Mouse (Mus musculus) heart, embryonic 16.5 days (tissue): ENCODE results near the gene Actrt2. TPM values are rescaled to one million over a fixed set of nuclear protein-coding genes. Genes with fewer than 3 reads are reported as not detected.

Experiments
- ATAC-seq: fragments of 200-750 bp; cut with Nextera tagmentation; replicated peaks from 2 replicates; pipeline ENCODE4 v1.8.0; 2017; ENCODE audit warnings: moderate number of reproducible peaks; ENCODE audit not compliant: insufficient read depth, low FRiP score; ENCODE audit errors: extremely low read depth
- H3K27ac ChIP-seq: fragments of 300-500 bp; sonication (generic); 2 replicates; pipeline ENCODE4 v1.5.1; 2014; ENCODE audit warnings: mild to moderate bottlenecking, low read length, control low read depth, moderate library complexity
- H3K27me3 ChIP-seq: fragments of 300-500 bp; sonication (generic); 2 replicates; pipeline ENCODE4 v1.6.1; 2014; ENCODE audit warnings: low read length, mixed read lengths; ENCODE audit not compliant: control insufficient read depth, insufficient read depth
- H3K36me3 ChIP-seq: fragments of 300-500 bp; sonication (generic); 2 replicates; pipeline ENCODE4 v1.6.1; 2014; ENCODE audit not compliant: control insufficient read depth, insufficient read depth
- H3K4me1 ChIP-seq: fragments of 300-500 bp; sonication (generic); 2 replicates; pipeline ENCODE4 v1.6.1; 2014; ENCODE audit warnings: low read length, mixed read lengths; ENCODE audit not compliant: control insufficient read depth, insufficient read depth
- H3K4me2 ChIP-seq: fragments of 300-500 bp; sonication (generic); 2 replicates; pipeline ENCODE4 v1.6.1; 2014; ENCODE audit warnings: low read depth, mild to moderate bottlenecking, control low read depth, low read length
- H3K4me3 ChIP-seq: fragments of 300-500 bp; sonication (generic); 2 replicates; pipeline ENCODE4 v1.5.1; 2014; ENCODE audit warnings: mild to moderate bottlenecking, control low read depth, low read length
- H3K9ac ChIP-seq: fragments of 300-500 bp; sonication (generic); 2 replicates; pipeline ENCODE4 v1.6.1; 2014; ENCODE audit warnings: low read length, control low read depth
- H3K9me3 ChIP-seq: fragments of 300-500 bp; sonication (generic); replicated peaks from 2 replicates; pipeline ENCODE4 v1.6.1; 2016; ENCODE audit warnings: low read length; ENCODE audit not compliant: control insufficient read depth
- WGBS: fragments of 180-500 bp; shearing (Covaris S2); extraction: QIAGEN DNeasy Blood & Tissue Kit; methylation state at CpG from one replicate; pipeline ENCODE4 v1.1.7; 2014; 5-methylcytosine and 5-hydroxymethylcytosine counted together
- polyA plus RNA-seq: library from polyadenylated mRNA; unstranded; fragments of >200 nt; fragmentation: Nextera tagmentation; extraction: Ambion mirVana; gene quantifications from 2 replicates; pipeline ENCODE4 v1.2.1, GENCODE M21; 2015

Gene Actrt2
- polyA plus RNA-seq, 1 experiment from 2014 or later, result not detected

DNA sequence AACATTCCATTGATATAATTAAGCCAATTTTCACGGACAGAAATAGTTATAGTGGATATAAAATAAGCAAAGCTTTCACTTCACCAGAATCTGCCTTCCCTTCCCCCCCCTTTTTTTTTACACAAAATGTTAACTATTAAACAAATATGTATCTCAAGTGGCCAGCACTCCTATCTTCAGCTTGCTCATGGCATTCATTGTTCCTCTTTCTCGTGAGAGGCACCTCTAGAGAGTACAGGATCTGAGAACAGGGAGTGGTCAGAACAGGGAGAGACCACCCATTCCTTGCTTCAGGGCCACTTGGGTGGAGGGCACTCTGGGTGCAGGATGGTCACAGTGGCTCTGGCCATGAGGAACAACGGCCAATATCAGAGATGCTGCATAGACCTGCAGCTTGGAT lies 36.9 kb downstream of the Actrt2 start:
- ATAC-seq, result no peak
- Histone ChIP-seq H3K36me3 (no peaks in the 10 kb centered on the region), H3K9me3 (no peaks in the 10 kb centered on the region), H3K4me3 (no peak overlapping the region), H3K4me2 (peak overlapping the region; percentile 65), H3K9ac (no peak overlapping the region), H3K27ac (no peak overlapping the region), H3K4me1 (peaks cover 45% of the 10 kb centered on the region), H3K27me3 (peaks cover 26% of the 10 kb centered on the region)
- 42% methylated on average over 3 of the region's 3 CpGs for WGBS

DNA sequence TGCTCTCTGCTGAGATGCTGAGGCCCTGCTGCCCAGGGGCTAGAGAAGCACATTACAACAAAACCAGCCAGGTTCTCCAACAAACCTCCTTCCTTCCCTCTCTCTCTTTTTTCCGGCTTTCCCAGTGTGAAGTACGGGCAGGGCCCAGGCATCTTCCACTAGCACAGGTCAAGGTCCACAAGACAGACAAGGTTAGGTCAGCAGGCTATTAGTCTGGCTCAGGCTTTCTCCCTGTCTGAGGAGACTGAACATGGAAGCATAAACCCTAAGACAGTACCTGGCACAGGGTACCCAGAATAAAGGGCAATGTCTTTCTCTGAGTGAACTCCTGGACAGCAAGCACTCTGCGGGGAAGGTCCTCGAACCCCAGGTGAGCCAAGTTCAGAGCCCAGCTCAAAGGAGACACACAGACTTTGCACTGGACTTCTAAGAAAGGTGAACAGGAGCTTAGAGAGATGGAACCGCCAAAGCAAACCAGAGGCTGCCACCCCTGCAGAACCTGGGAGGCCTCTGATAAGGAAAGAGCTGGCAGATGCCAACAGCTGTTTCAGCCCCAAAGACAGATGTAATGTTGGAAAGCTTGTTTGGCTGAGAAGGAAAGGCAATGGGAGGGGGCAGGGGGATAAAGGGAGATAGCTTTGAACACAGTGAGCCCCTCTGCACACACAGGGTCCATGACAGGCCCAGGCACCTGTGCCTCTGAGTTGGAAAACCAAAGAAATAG lies 40.1 kb downstream of the Actrt2 start:
- Histone ChIP-seq H3K27ac (0 out of 2 replicates have a peak overlapping the region, but pooled peaks have one; percentile 4), H3K9ac (no peak overlapping the region), H3K9me3 (no peaks in the 10 kb centered on the region), H3K4me3 (no peak overlapping the region), H3K36me3 (no peaks in the 10 kb centered on the region), H3K27me3 (peaks cover 9% of the 10 kb centered on the region; the same call in 1 of the 2 replicates), H3K4me2 (no peak overlapping the region), H3K4me1 (peaks cover 54% of the 10 kb centered on the region)
- ATAC-seq, result no peak
- WGBS, result 76% methylated on average over 5 of the region's 5 CpGs

DNA sequence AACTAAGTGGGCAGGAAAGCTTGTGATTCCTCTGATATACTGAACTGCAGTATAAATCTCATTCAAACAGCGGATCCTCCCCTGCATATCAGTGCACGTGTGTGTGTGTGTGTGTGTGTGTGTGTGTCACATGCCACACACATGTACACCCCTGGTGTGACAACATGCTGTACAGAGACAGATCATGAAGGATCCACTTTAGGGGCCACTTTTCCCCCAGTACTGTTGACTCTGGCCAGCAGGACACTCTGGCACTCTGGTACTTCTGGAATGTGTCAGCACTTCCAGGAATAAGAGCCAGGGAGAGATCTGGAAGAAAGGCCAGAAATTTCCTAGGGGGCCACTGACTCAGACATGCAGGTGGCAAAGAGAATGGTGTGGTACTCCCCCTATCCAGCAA lies 41.4 kb downstream of the Actrt2 start:
- peak overlapping the region; percentile 41; the same call in 1 of the 2 replicates for H3K27ac ChIP-seq
- 46% methylated on average over 2 of the region's 2 CpGs for WGBS
- H3K9me3 ChIP-seq, result no peaks in the 10 kb centered on the region
- peaks cover 8% of the 10 kb centered on the region; the same call in 1 of the 2 replicates for H3K27me3 ChIP-seq
- H3K4me1 ChIP-seq, result peaks cover 59% of the 10 kb centered on the region
- H3K4me2 ChIP-seq, result no peak overlapping the region
- no peaks in the 10 kb centered on the region for H3K36me3 ChIP-seq
- H3K4me3 ChIP-seq, result no peak overlapping the region
- ATAC-seq, result no peak
- no peak overlapping the region for H3K9ac ChIP-seq

DNA sequence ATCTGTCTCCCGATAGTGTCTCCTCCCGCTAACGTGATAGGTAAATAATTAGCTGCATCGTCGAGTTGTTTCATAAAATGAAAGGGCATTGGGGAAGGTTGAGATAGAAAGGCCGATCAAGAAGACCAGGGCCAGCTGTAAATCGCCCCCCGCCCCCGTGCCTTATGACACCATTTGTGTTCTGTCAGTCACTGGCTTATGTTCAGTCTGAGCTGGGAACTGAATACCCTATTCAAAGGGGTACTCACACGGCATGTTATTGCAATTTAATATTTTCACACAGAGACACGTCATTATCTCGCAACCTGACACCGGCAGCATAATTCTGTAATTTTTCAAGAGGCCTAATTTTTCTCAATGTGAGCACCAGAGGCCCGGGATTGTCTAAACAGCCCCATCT lies 42.0 kb downstream of the Actrt2 start:
- no peak overlapping the region for H3K4me3 ChIP-seq
- peaks cover 4% of the 10 kb centered on the region; the same call in 1 of the 2 replicates for H3K27me3 ChIP-seq
- no peak for ATAC-seq
- H3K9ac ChIP-seq, result no peak overlapping the region
- H3K36me3 ChIP-seq, result no peaks in the 10 kb centered on the region
- no peak overlapping the region for H3K4me2 ChIP-seq
- peaks cover 54% of the 10 kb centered on the region for H3K4me1 ChIP-seq
- WGBS, result 57% methylated on average over 14 of the region's 14 CpGs
- no peaks in the 10 kb centered on the region for H3K9me3 ChIP-seq
- H3K27ac ChIP-seq, result no peak overlapping the region

DNA sequence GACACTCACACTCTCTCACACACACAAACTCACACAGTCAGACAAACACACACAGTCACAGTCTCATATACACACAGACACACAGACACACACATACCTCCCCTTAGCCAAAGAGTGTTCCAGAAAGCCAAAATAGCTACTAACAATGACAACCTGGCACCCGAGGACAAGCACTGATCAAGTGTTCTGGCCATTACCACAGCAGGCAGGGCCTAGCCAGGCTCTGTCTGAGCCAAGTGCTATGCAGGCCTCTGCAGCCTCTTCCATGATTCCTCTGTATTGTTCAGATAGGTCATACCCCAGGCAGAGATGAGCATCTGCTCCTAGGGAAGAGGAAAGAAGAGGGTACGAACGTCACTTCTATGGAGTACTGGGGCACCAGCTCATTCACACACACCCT lies 44.4 kb downstream of the Actrt2 start:
- Histone ChIP-seq H3K9me3 (no peaks in the 10 kb centered on the region), H3K27ac (no peak overlapping the region), H3K4me1 (peaks cover 53% of the 10 kb centered on the region), H3K4me2 (no peak overlapping the region), H3K9ac (no peak overlapping the region), H3K4me3 (no peak overlapping the region), H3K36me3 (no peaks in the 10 kb centered on the region), H3K27me3 (no peaks in the 10 kb centered on the region)
- 68% methylated on average over 3 of the region's 3 CpGs for WGBS
- no peak for ATAC-seq

DNA sequence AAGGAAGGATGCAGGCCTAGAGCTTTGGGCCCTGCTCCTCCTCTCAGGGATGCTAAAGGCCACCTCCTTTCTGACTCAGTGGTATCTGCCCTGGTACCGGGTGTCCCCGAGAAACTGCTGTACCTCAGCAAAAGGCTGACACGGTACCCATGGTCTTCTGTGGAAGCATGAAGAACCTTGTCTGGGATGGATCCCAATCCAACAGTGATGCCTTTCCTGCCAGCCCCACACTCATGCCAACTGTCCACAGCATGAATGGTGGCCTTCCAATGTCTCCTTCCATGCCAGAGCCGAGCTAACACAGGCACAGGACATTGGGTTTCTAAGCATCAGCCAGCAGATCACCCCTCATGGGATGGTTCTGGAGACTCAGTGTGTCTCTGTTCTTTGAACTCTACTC lies 45.1 kb downstream of the Actrt2 start:
- WGBS, result 87% methylated on average over 4 of the region's 4 CpGs

More for the DNA sequence above, 45.1 kb downstream of the Actrt2 start:
- no peak overlapping the region for H3K4me3 ChIP-seq
- no peaks in the 10 kb centered on the region for H3K9me3 ChIP-seq
- ATAC-seq, result no peak
- no peak overlapping the region for H3K27ac ChIP-seq
- H3K36me3 ChIP-seq, result no peaks in the 10 kb centered on the region
- H3K4me2 ChIP-seq, result no peak overlapping the region
- peaks cover 48% of the 10 kb centered on the region for H3K4me1 ChIP-seq
- no peaks in the 10 kb centered on the region for H3K27me3 ChIP-seq
- H3K9ac ChIP-seq, result no peak overlapping the region

Other genes with a start within 250 kb of the Actrt2 start
- gene Prdm16, start 31.0 kb downstream of the Actrt2 start, polyA plus RNA-seq, result 18.2 and 21.9 TPM in 2 replicates
- gene Ttc34, start 169.6 kb upstream of the Actrt2 start, polyA plus RNA-seq, result 0.12 and 0.31 TPM in 2 replicates
- 0.24 and 0.42 TPM in 2 replicates for gene Mmel1, start 201.7 kb upstream of the Actrt2 start, polyA plus RNA-seq
- gene Fam213b, start 231.3 kb upstream of the Actrt2 start, polyA plus RNA-seq, result 58.9 and 62.9 TPM in 2 replicates